Mouse (Mus musculus): ENCODE data around the gene Tspan14.

DNA sequence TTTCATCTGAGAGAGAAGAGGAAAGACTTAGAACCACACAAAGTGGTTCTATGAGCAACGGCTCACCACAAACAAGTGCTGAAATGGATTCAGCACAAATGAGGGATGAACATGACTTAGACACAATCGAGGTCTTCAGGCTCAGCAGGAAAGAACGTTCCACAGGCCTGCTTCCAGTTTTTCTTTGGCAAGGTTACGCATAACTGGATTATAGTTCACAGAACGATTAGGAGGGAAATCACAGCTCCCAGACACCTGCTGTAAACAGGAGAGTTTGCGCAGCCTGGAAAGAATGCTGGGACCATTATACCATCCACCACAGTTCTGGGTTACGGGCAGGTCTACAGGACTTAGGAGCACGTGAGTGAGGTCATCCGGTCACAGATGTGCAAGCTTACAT, 39.1 kb upstream of the Tspan14 start:
- TF ChIP-seq CTCF (IDR thresholded peaks at IDR 0.05; ENCODE audit: low read depth) (no peak), EP300 (IDR thresholded peaks at IDR 0.05; ENCODE audit: low read depth) (no peak)
